Mouse (Mus musculus) ES-Bruce4 (cell line): Measurements from ENCODE around the gene Trabd.

Source experiments
- CTCF ChIP-seq: IDR thresholded peaks from one replicate; pipeline ENCODE4 v1.8.1; 2011; ENCODE audit warnings: low read depth, low read length
- POLR2A ChIP-seq: IDR thresholded peaks from one replicate; pipeline ENCODE4 v1.8.1; 2011; ENCODE audit warnings: low read length; ENCODE audit not compliant: insufficient read depth

DNA sequence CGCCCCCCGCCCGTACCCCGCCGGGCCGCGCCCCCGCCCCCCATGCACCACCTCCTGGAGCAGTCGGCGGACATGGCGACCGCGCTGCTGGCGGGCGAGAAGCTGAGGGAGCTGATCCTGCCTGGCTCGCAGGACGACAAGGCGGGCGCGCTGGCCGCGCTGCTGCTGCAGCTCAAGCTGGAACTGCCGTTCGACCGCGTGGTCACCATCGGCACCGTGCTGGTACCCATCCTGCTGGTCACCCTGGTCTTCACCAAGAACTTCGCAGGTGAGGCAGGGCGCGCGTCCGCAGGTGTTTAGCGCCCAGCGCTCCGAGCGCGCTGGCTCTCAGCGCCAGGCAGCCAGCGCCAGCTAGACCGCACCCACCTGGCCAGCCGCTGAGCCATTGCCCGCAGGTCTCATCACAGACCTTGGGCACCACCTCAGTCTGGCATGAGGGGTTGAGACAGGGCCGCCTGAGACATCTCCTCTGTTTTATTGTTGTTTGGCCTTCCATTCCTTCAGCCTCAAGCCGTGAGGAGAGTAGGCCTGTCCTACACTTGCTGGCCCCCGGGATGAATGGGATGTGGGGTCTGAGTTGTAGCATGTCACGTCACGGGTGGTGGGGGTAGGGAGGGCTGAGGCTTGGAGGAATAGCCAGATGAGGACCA lies 14.8 kb upstream of the Trabd start:
- no peak for TF ChIP-seq CTCF
- no peak for TF ChIP-seq POLR2A
